Mouse (Mus musculus): ENCODE data around the gene Lmntd1. TPM values are rescaled to one million over a fixed set of nuclear protein-coding genes. Genes with fewer than 3 reads are reported as not detected.

Lmntd1 gene
- polyA plus RNA-seq, 1 experiment from 2014 or later: 1.8 TPM

DNA sequence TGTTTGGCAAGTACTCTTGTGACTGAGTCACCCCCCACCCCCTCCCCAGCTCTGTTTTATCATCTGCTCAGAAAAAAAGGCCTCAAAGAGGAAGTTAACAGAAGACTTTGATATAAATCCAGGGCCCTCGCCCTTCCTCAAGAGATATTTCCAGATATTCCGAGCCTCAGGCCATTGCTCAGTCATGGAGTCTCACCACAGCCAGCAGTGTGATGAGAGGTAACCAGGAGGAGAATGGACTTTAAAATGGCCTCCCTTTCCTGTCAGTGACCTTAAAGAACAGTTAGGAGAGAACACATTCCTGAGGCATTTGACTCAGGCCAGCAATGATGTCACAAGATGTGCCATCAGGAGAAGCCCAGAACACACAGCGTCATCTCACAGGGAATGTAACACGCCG is 175.3 kb downstream of the Lmntd1 start:
- Histone ChIP-seq H3K27ac (ENCODE audit: low read depth, low read length) (no peak overlapping the region), H3K9me3 (ENCODE audit: control insufficient read depth, low read length) (no peaks in the 10 kb centered on the region), H3K27me3 (replicated peaks; ENCODE audit: control insufficient read depth, insufficient read depth, low read length) (no peaks in the 10 kb centered on the region), H3K4me2 (ENCODE audit: low read length) (no peak overlapping the region), H3K36me3 (ENCODE audit: control insufficient read depth, insufficient read depth, low read length) (no peaks in the 10 kb centered on the region), H3K4me3 (ENCODE audit: low read length) (no peak overlapping the region), H3K4me1 (ENCODE audit: control insufficient read depth, insufficient read depth, low read depth, low read length) (no peaks in the 10 kb centered on the region), H3K9ac (ENCODE audit: low read depth, low read length) (no peak overlapping the region)
- 89% methylated on average over 5 of the region's 5 CpGs for WGBS
- ATAC-seq: no peak

- no peak for ATAC-seq
- WGBS: 90% methylated on average over 10 of the region's 10 CpGs
Measured at GRCm38 (mm10) chr6:145435764-145436163, 178.4 kb downstream of the Lmntd1 start.

GRCm38 (mm10) chr6:145435156-145435555 is 179.0 kb downstream of the Lmntd1 start:
- no peak for ATAC-seq
- H3K27ac ChIP-seq (ENCODE audit: low read depth, low read length): no peak overlapping the region
- H3K9me3 ChIP-seq (ENCODE audit: control insufficient read depth, low read length): no peaks in the 10 kb centered on the region
- H3K4me2 ChIP-seq (ENCODE audit: low read length): no peak overlapping the region
- 79% methylated on average over 1 of the region's 1 CpGs for WGBS
- H3K4me3 ChIP-seq (ENCODE audit: low read length): no peak overlapping the region
- H3K36me3 ChIP-seq (ENCODE audit: control insufficient read depth, insufficient read depth, low read length): no peaks in the 10 kb centered on the region
- H3K4me1 ChIP-seq (ENCODE audit: control insufficient read depth, insufficient read depth, low read depth, low read length): no peaks in the 10 kb centered on the region
- H3K27me3 ChIP-seq (replicated peaks; ENCODE audit: control insufficient read depth, insufficient read depth, low read length): no peaks in the 10 kb centered on the region
- H3K9ac ChIP-seq (ENCODE audit: low read depth, low read length): no peak overlapping the region

More at GRCm38 (mm10) chr6:145435764-145436163, 178.4 kb downstream of the Lmntd1 start:
- Histone ChIP-seq H3K27me3 (replicated peaks; ENCODE audit: control insufficient read depth, insufficient read depth, low read length) (no peaks in the 10 kb centered on the region), H3K9me3 (ENCODE audit: control insufficient read depth, low read length) (no peaks in the 10 kb centered on the region), H3K9ac (ENCODE audit: low read depth, low read length) (no peak overlapping the region), H3K36me3 (ENCODE audit: control insufficient read depth, insufficient read depth, low read length) (no peaks in the 10 kb centered on the region), H3K4me3 (ENCODE audit: low read length) (no peak overlapping the region), H3K4me2 (ENCODE audit: low read length) (no peak overlapping the region), H3K4me1 (ENCODE audit: control insufficient read depth, insufficient read depth, low read depth, low read length) (no peaks in the 10 kb centered on the region), H3K27ac (ENCODE audit: low read depth, low read length) (no peak overlapping the region)

- no peak overlapping the region for H3K4me2 ChIP-seq (ENCODE audit: low read length)
- ATAC-seq: no peak
- H3K27ac ChIP-seq (ENCODE audit: low read depth, low read length): no peak overlapping the region
- no peaks in the 10 kb centered on the region for H3K4me1 ChIP-seq (ENCODE audit: control insufficient read depth, insufficient read depth, low read depth, low read length)
- 72% methylated on average over 8 of the region's 8 CpGs for WGBS
- no peaks in the 10 kb centered on the region for H3K36me3 ChIP-seq (ENCODE audit: control insufficient read depth, insufficient read depth, low read length)
- H3K27me3 ChIP-seq (replicated peaks; ENCODE audit: control insufficient read depth, insufficient read depth, low read length): no peaks in the 10 kb centered on the region
- H3K4me3 ChIP-seq (ENCODE audit: low read length): no peak overlapping the region
- no peak overlapping the region for H3K9ac ChIP-seq (ENCODE audit: low read depth, low read length)
- no peaks in the 10 kb centered on the region for H3K9me3 ChIP-seq (ENCODE audit: control insufficient read depth, low read length)
Measured at GRCm38 (mm10) chr6:145433897-145434296, 180.2 kb downstream of the Lmntd1 start.

DNA sequence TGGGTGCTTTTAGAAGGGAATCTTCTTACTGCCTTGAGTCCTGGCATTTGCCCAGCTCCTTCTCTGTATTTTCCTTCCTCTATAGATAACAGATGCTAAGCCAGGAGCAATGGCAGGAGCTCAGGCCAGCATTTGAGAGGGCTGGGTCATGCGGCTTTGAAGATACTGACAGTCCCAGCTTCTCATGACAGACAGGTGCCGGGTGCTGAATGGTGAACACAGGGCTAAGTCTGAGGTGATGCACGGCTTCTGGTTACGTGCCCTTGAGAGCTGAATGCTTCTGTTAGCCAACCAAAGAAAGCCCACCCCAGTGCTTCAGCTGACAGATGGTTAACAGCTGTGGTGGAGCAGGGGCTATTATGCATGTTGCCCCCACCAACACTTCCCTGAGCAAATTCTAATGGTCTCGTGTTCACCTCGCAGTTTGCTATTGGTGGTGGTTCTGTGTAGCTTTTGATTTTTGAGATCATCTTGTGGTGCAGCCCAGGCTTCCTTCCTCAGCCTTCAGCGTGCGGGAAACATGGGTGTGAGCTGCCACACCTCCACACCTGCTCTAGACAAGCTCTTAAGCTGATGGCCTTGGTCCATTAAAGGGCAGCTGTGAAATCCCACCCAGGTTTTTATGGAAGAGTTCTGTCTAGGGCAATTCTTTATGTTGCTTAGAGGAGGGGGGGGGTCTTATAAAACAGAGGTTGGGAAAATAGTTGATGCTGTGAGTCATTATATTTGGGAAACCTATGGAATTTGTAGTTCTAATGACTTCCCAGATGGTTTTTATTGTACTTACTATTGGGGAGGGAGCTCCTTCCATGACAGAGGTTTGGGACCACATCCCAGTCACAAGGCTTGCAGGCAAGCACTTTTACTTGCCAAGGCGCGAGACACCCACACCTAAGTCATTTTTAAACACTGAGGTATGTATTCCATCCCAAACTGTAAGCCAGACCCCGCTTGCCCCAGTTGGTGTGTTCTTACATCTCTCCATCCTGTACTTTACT is 181.1 kb downstream of the Lmntd1 start:
- Histone ChIP-seq H3K27me3 (replicated peaks; ENCODE audit: control insufficient read depth, insufficient read depth, low read length) (no peaks in the 10 kb centered on the region), H3K36me3 (ENCODE audit: control insufficient read depth, insufficient read depth, low read length) (no peaks in the 10 kb centered on the region), H3K4me3 (ENCODE audit: low read length) (no peak overlapping the region), H3K27ac (ENCODE audit: low read depth, low read length) (no peak overlapping the region), H3K4me2 (ENCODE audit: low read length) (no peak overlapping the region), H3K4me1 (ENCODE audit: control insufficient read depth, insufficient read depth, low read depth, low read length) (no peaks in the 10 kb centered on the region), H3K9me3 (ENCODE audit: control insufficient read depth, low read length) (no peaks in the 10 kb centered on the region), H3K9ac (ENCODE audit: low read depth, low read length) (no peak overlapping the region)
- 70% methylated on average over 11 of the region's 11 CpGs for WGBS
- ATAC-seq: peak; percentile 42; the same call in 1 of the 2 replicates

- H3K36me3 ChIP-seq (ENCODE audit: control insufficient read depth, insufficient read depth, low read length): no peaks in the 10 kb centered on the region
- WGBS: 83% methylated on average over 14 of the region's 14 CpGs
- H3K27me3 ChIP-seq (replicated peaks; ENCODE audit: control insufficient read depth, insufficient read depth, low read length): no peaks in the 10 kb centered on the region
- no peak overlapping the region for H3K9ac ChIP-seq (ENCODE audit: low read depth, low read length)
- no peak overlapping the region for H3K4me2 ChIP-seq (ENCODE audit: low read length)
- ATAC-seq: no peak
- H3K9me3 ChIP-seq (ENCODE audit: control insufficient read depth, low read length): no peaks in the 10 kb centered on the region
- H3K27ac ChIP-seq (ENCODE audit: low read depth, low read length): no peak overlapping the region
- H3K4me3 ChIP-seq (ENCODE audit: low read length): no peak overlapping the region
- H3K4me1 ChIP-seq (ENCODE audit: control insufficient read depth, insufficient read depth, low read depth, low read length): no peaks in the 10 kb centered on the region
Measured at GRCm38 (mm10) chr6:145431747-145432146, 182.4 kb downstream of the Lmntd1 start.

- H3K27ac ChIP-seq (ENCODE audit: low read depth, low read length): no peak overlapping the region
- no peak for ATAC-seq
- 78% methylated on average over 15 of the region's 15 CpGs for WGBS
- H3K4me3 ChIP-seq (ENCODE audit: low read length): no peak overlapping the region
- H3K27me3 ChIP-seq (replicated peaks; ENCODE audit: control insufficient read depth, insufficient read depth, low read length): no peaks in the 10 kb centered on the region
- H3K4me1 ChIP-seq (ENCODE audit: control insufficient read depth, insufficient read depth, low read depth, low read length): no peaks in the 10 kb centered on the region
- no peaks in the 10 kb centered on the region for H3K36me3 ChIP-seq (ENCODE audit: control insufficient read depth, insufficient read depth, low read length)
- no peak overlapping the region for H3K9ac ChIP-seq (ENCODE audit: low read depth, low read length)
- no peak overlapping the region for H3K4me2 ChIP-seq (ENCODE audit: low read length)
- H3K9me3 ChIP-seq (ENCODE audit: control insufficient read depth, low read length): no peaks in the 10 kb centered on the region
Measured at GRCm38 (mm10) chr6:145427411-145427810, 186.7 kb downstream of the Lmntd1 start.

DNA sequence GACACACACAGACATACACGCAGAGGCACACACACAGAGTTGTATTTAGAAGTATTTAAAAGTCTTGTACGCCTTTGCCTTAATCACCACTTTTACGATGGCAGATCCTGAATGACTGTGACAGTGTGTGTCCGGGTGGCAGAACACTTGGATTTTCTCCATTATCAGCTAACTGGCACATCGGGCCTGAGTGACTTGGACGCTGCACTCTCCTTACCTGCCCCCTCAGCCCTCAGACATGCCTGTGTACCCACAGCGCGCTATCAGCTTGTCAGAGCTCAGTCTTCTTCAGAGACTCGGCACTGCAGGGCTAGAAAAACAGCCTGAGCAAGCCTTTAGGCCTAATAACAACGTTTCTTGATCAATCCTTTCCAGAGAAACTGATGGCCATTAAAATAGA is 187.6 kb downstream of the Lmntd1 start:
- no peak overlapping the region for H3K4me3 ChIP-seq (ENCODE audit: low read length)
- no peak overlapping the region for H3K4me2 ChIP-seq (ENCODE audit: low read length)
- WGBS: 78% methylated on average over 10 of the region's 10 CpGs
- no peaks in the 10 kb centered on the region for H3K36me3 ChIP-seq (ENCODE audit: control insufficient read depth, insufficient read depth, low read length)
- H3K27ac ChIP-seq (ENCODE audit: low read depth, low read length): no peak overlapping the region
- H3K9ac ChIP-seq (ENCODE audit: low read depth, low read length): no peak overlapping the region
- H3K27me3 ChIP-seq (replicated peaks; ENCODE audit: control insufficient read depth, insufficient read depth, low read length): no peaks in the 10 kb centered on the region
- ATAC-seq: no peak
- H3K9me3 ChIP-seq (ENCODE audit: control insufficient read depth, low read length): no peaks in the 10 kb centered on the region
- no peaks in the 10 kb centered on the region for H3K4me1 ChIP-seq (ENCODE audit: control insufficient read depth, insufficient read depth, low read depth, low read length)

- no peaks in the 10 kb centered on the region for H3K27me3 ChIP-seq (replicated peaks; ENCODE audit: control insufficient read depth, insufficient read depth, low read length)
- H3K36me3 ChIP-seq (ENCODE audit: control insufficient read depth, insufficient read depth, low read length): no peaks in the 10 kb centered on the region
- H3K4me1 ChIP-seq (ENCODE audit: control insufficient read depth, insufficient read depth, low read depth, low read length): no peaks in the 10 kb centered on the region
- H3K27ac ChIP-seq (ENCODE audit: low read depth, low read length): no peak overlapping the region
- H3K4me3 ChIP-seq (ENCODE audit: low read length): no peak overlapping the region
- H3K9me3 ChIP-seq (ENCODE audit: control insufficient read depth, low read length): no peaks in the 10 kb centered on the region
- WGBS: 57% methylated on average over 1 of the region's 1 CpGs
- H3K4me2 ChIP-seq (ENCODE audit: low read length): no peak overlapping the region
- H3K9ac ChIP-seq (ENCODE audit: low read depth, low read length): no peak overlapping the region
- ATAC-seq: no peak
Measured at GRCm38 (mm10) chr6:145424156-145424555, 190.0 kb downstream of the Lmntd1 start.
